Mouse (Mus musculus) heart, postnatal 14 days (tissue): ENCODE measurements at regions not wholly inside any gene's neighbourhood (a gene's known extent, or its start where the extent isn't known, plus 50 kb on each side); places are given as distances from the start of the nearest gene placed in this dataset.

ENCODE experiments used
- DNase-seq, 2 experiments: peaks; one replicate each; pipeline ENCODE4 v3.0.0; 2021 to 2022
- intact Hi-C: fragments of 180-260 bp; cut with DNase I; formaldehyde crosslinking; loops from one replicate; pipeline ENCODE4 v1.15.1; 2025

DNA sequence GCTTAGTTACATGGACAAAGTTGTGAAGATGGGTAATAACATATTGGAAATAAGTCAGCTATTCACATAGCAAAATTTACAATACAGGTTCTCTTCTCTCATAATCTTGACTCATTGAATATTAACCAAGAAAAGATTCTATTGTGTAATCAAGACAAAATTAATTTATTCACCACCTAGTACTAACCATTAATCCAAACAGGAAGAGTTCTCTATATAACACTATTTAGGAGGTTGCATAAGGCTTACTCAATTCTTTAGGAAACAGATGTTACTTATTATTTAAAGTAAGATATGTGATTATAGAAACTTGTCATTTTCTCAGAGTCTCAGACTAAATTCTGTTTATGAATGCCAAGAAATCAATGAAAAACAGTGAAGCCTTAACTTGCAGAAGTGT, 600.4 kb upstream of the Tusc1 start:
- intact Hi-C loops: no loop called here
- DNase-seq: no peak

DNA sequence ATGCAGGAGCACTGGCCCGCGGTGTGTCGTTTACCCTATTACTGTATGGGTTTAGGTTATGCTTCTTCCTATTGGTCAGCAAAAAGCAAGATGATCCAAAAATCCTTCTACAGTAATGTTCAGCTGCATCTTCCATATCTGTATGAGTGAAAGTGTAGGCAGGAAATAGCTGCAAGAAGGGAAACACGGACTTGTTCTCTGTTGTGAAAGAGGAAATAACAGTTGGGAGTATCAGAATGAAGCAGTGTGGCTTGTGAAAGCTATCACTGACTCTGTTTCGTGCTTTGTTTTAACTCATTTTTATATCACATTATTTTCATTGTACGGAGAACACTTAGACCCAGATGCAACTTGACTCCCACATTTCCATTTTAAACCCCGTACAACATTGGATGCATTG, 591.8 kb upstream of the Tusc1 start:
- intact Hi-C loops: no loop called here
- DNase-seq: no peak

- intact Hi-C loops: no loop called here
- DNase-seq: no peak
Measured at GRCm38 (mm10) chr4:93924402-93924801, 589.1 kb upstream of the Tusc1 start.

DNA sequence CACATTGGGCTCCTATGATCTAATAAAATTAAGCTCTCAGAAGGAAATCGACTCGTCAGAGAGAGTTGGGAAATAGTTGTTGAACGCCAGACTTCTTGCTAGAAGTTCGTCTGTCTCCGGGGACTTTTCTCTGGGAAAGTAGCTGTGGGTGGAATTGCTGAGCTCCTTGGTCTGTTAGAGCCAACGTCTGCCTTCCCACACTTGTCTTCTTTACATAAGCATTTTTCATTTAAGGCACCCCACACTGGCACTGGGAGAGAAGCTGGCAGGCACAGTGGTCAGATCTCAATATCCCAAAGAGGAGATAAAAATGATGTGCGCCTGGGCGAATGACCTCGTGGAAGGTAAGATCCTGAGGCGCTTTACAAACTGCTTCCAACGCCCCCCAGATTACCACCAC, 551.3 kb upstream of the Tusc1 start:
- intact Hi-C loops: no loop called here
- DNase-seq: no peak

DNA sequence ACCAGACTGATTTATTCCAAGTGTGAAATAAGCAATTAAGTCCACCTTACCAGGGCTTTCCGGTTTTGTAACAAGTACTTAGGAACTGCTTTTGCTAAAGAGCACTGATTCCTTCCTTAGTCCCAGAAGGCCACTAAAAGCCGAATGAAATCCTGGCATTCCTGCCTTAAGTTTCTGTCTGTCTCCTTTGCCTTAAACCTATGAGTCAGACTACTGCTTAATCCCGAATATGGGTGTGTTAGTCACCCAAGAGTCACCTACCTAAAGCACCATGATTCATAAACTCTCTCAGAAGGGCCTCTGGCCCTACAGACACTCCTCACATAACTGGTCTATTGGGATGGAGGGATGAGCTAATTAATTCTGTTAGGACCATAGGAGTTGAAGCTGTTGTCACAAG, 546.0 kb upstream of the Tusc1 start:
- intact Hi-C loops: no loop called here
- DNase-seq: no peak

DNA sequence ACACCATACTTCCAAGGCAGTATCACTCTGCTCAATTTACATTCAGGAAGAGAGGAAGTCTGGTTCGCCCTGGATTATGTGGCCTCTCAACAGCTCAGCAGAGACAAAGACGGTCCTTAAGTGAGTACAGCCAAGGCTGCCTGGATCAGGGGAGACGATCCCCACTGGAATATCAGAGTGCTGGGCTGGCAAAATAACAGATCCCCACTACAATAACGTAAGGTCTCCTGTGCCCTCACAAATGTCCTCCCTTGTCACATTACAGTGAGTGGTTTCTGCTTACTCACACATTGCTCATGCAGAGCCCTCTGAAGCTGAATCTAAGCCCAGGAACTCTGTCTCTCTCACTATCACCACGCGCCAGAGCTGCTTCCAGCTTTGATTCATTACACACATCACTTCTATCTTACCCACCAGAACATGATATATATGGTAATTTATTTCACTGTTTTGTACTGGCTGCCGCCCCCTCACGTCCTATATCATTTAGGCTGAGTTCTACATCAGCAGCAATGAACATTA, 544.1 kb upstream of the Tusc1 start:
- no peak for DNase-seq
- intact Hi-C loops: no loop called here

- intact Hi-C loops: no loop called here
Measured at GRCm38 (mm10) chr4:93873271-93873670, 538.0 kb upstream of the Tusc1 start.

GRCm38 (mm10) chr4:93853451-93853850, 518.1 kb upstream of the Tusc1 start:
- no peak for DNase-seq
- intact Hi-C loops: no loop called here

More at GRCm38 (mm10) chr4:93873271-93873670, 538.0 kb upstream of the Tusc1 start:
- no peak for DNase-seq

GRCm38 (mm10) chr4:93849178-93849577, 513.9 kb upstream of the Tusc1 start:
- intact Hi-C loops: no loop called here
- no peak for DNase-seq

GRCm38 (mm10) chr4:93830701-93831100, 495.4 kb upstream of the Tusc1 start:
- intact Hi-C loops: no loop called here
- DNase-seq: no peak

- intact Hi-C loops: no loop called here
Measured at GRCm38 (mm10) chr4:93793104-93793503, 457.8 kb upstream of the Tusc1 start.

DNA sequence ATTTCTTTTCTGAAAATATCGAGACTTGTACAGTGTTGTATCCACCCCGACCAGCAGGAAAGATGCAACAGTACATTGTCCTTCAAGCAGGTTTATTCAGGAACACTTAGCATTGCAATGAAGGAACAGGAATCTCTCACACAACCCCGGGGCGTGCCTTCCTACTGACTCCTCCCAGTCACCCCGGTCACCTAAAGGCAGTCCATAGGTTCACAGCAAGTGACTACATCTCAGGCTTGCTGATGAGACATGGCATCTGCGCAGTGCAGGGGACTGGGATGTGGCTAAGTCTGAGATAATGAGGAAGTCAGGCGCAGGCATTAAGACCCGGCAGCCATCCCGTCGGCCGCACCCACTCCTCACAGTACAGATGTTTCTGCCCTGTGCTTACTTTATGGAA, 454.8 kb upstream of the Tusc1 start:
- no peak for DNase-seq
- intact Hi-C loops: no loop called here

More at GRCm38 (mm10) chr4:93793104-93793503, 457.8 kb upstream of the Tusc1 start:
- no peak for DNase-seq

GRCm38 (mm10) chr4:93754497-93754896, 419.2 kb upstream of the Tusc1 start:
- intact Hi-C loops: no loop called here
- no peak for DNase-seq

DNA sequence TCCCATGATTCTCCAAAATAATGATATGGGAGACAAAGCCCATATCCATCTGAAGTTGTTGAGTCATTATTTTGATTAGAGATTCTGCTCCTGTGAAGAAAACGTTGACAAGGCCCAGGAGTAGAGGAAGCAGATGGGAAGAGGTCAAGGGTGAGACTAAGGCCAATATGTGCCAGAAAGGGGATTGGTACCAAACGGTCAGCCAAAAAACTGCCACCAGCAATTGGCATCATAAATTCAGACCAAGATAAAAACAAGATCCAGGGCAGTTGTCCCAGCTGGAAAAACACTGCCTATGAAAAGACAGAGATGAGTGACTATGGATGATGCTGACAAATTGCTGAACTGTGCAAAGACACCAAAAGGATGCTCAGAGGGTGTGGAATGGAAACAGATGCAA, 411.0 kb upstream of the Tusc1 start:
- DNase-seq: no peak
- intact Hi-C loops: no loop called here

DNA sequence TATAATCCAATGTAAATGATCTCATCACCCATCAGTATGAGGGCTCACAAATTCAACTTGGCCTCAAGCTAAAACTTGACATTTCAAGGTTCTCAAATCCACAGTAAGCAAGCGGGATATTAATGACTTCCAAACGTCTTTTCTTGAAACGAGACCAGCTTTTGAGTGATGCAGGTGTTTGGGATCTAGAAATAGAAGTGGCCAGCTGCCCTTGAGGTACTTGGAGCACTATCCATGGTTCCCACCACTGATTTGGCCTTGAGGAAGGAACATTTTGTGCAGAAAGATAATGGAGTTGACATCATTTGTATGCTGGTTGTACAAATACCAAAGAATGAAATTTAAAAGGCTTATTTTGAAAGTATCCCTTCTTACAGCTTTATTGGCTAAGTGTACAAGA, 378.4 kb upstream of the Tusc1 start:
- DNase-seq: no peak
- intact Hi-C loops: no loop called here

- DNase-seq: no peak
- intact Hi-C loops: no loop called here
Measured at GRCm38 (mm10) chr4:93676403-93677039, 341.2 kb upstream of the Tusc1 start.

- no peak for DNase-seq
- intact Hi-C loops: no loop called here
Measured at GRCm38 (mm10) chr4:93675739-93676402, 340.6 kb upstream of the Tusc1 start.

DNA sequence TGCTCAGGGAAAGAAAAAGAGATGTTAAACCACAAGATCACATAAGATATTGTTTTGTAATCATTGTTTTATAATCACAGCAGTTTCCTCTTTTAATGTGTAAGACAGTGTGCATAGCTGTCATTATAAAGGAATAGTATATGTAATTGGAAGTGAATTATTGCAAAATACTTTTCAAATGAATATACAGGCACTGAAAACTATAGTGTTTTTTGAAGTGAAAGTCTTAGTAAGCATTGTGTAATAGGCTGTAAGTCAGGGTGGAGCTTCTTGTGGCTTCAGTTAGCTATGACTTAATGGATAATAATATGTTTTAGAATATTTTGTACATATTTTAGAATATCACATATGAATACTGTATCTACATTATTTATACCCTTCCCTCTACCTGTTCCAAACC, 333.7 kb upstream of the Tusc1 start:
- intact Hi-C loops: no loop called here
- no peak for DNase-seq

DNA sequence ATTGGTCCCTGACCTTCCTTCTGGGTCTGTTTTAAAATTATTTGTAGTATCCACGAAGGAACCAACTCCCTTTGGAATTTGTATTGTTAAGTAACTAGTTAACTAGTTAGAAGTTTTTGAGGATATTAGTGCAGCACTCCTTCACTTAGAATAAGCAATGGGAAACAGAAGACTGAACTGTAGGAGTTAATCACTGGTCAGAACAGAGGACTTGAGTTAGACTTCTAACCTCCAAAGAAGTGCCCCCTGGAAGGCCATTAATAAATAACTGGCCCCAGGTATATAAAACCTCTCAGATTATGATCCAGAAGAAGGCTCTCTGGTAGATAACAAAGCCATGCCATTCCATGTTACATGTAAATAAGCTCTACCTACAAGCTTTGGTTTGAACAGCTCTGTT, 329.0 kb upstream of the Tusc1 start:
- DNase-seq: no peak
- intact Hi-C loops: no loop called here

GRCm38 (mm10) chr4:93638207-93638606, 302.9 kb upstream of the Tusc1 start:
- no peak for DNase-seq
- intact Hi-C loops: no loop called here

DNA sequence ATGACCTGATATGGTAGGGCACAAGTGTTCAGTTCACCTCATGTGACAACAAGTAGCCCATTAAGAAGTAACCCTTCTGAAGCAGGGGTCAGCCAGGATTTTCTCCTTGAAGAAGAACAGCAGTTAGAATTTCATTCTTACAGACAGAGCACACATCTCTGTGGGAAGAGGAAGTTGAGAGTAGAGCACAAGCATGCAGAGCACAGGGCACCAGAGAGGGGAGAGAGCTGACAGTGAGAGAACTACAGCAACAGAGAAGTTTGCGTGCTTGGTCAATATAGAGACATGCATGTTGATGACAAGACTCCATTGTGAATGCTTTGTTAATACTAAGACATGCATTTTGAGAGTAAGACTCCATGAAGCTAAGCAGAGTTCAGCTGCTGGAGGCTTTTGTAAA, 263.2 kb upstream of the Tusc1 start:
- intact Hi-C loops: no loop called here
- DNase-seq: no peak

DNA sequence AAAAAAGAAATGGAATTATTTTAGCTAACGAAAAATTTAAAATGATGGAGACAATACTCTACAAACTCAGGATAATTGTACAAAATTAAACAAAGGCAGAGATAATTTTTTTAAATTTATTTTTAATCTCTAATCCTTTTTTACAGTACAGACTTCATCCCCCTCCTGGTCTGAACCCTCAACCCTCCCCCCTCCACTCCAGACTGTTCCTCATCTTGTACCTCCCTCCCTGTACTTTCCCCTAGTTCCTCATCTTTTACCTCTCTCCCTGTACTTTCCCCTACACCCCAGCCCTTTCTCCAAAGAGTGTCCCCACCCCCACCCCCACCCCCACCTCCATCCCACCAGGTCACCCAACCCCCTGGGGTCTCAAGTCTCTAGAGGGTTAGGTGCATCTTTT, 249.0 kb upstream of the Tusc1 start:
- no peak for DNase-seq
- intact Hi-C loops: no loop called here
